Mouse (Mus musculus): ENCODE measurements at regions not wholly inside any gene's neighbourhood (a gene's known extent, or its start where the extent isn't known, plus 50 kb on each side); places are given as distances from the start of the nearest gene placed in this dataset.

GRCm38 (mm10) chr10:111695918-111696760, 190.1 kb downstream of the Phlda1 start:
- H3K36me3 ChIP-seq = no peaks in the 10 kb centered on the region
- H3K9me3 ChIP-seq (replicated peaks) = no peaks in the 10 kb centered on the region
- H3K27ac ChIP-seq = no peak overlapping the region
- peaks cover 20% of the 10 kb centered on the region for H3K4me1 ChIP-seq
- no peak overlapping the region for H3K4me3 ChIP-seq
- DNase-seq (ENCODE audit: low spot score) = no peak
- H3K27me3 ChIP-seq (ENCODE audit: low read depth, poor library complexity, severe bottlenecking) = no peaks in the 10 kb centered on the region
- 83% methylated on average over 4 of the region's 4 CpGs for WGBS

GRCm38 (mm10) chr10:111696987-111697386, 190.9 kb downstream of the Phlda1 start:
- no peak for DNase-seq (ENCODE audit: low spot score)
- no peak overlapping the region for H3K4me3 ChIP-seq
- H3K9me3 ChIP-seq (replicated peaks) = no peaks in the 10 kb centered on the region
- H3K27ac ChIP-seq = no peak overlapping the region
- WGBS = 89% methylated on average over 2 of the region's 2 CpGs
- H3K4me1 ChIP-seq = peaks cover 24% of the 10 kb centered on the region
- H3K36me3 ChIP-seq = no peaks in the 10 kb centered on the region
- H3K27me3 ChIP-seq (ENCODE audit: low read depth, poor library complexity, severe bottlenecking) = no peaks in the 10 kb centered on the region

GRCm38 (mm10) chr10:111699557-111700508, 193.7 kb downstream of the Phlda1 start:
- Histone ChIP-seq H3K27ac (peak overlapping the region; percentile 82), H3K36me3 (no peaks in the 10 kb centered on the region), H3K9me3 (replicated peaks) (no peaks in the 10 kb centered on the region), H3K4me3 (peak overlapping the region; percentile 35), H3K27me3 (ENCODE audit: low read depth, poor library complexity, severe bottlenecking) (no peaks in the 10 kb centered on the region), H3K4me1 (peaks cover 24% of the 10 kb centered on the region)
- DNase-seq (ENCODE audit: low spot score) = peak; percentile 51
- 40% methylated on average over 16 of the region's 16 CpGs for WGBS

- Histone ChIP-seq H3K27ac (peak overlapping the region; percentile 82), H3K9me3 (replicated peaks) (no peaks in the 10 kb centered on the region)
- WGBS = 89% methylated on average over 3 of the region's 3 CpGs
Observed at GRCm38 (mm10) chr10:111700570-111700969, 194.5 kb downstream of the Phlda1 start.

GRCm38 (mm10) chr10:111701138-111701537, 195.1 kb downstream of the Phlda1 start:
- H3K27me3 ChIP-seq (ENCODE audit: low read depth, poor library complexity, severe bottlenecking) = no peaks in the 10 kb centered on the region
- no peaks in the 10 kb centered on the region for H3K36me3 ChIP-seq
- no peak overlapping the region for H3K4me3 ChIP-seq
- no peak for DNase-seq (ENCODE audit: low spot score)
- no peak overlapping the region for H3K27ac ChIP-seq
- no peaks in the 10 kb centered on the region for H3K9me3 ChIP-seq (replicated peaks)
- WGBS = 67% methylated on average over 4 of the region's 4 CpGs
- peaks cover 24% of the 10 kb centered on the region for H3K4me1 ChIP-seq

More at GRCm38 (mm10) chr10:111700570-111700969, 194.5 kb downstream of the Phlda1 start:
- Histone ChIP-seq H3K27me3 (ENCODE audit: low read depth, poor library complexity, severe bottlenecking) (no peaks in the 10 kb centered on the region), H3K4me3 (no peak overlapping the region), H3K36me3 (no peaks in the 10 kb centered on the region), H3K4me1 (peaks cover 24% of the 10 kb centered on the region)
- no peak for DNase-seq (ENCODE audit: low spot score)

GRCm38 (mm10) chr10:111702435-111702834, 196.3 kb downstream of the Phlda1 start:
- H3K27ac ChIP-seq = no peak overlapping the region
- no peaks in the 10 kb centered on the region for H3K27me3 ChIP-seq (ENCODE audit: low read depth, poor library complexity, severe bottlenecking)
- H3K4me1 ChIP-seq = peaks cover 24% of the 10 kb centered on the region
- no peak overlapping the region for H3K4me3 ChIP-seq
- no peaks in the 10 kb centered on the region for H3K9me3 ChIP-seq (replicated peaks)
- no peak for DNase-seq (ENCODE audit: low spot score)
- WGBS = 97% methylated on average over 6 of the region's 6 CpGs
- no peaks in the 10 kb centered on the region for H3K36me3 ChIP-seq

GRCm38 (mm10) chr10:111703447-111703846, 197.4 kb downstream of the Phlda1 start:
- H3K4me1 ChIP-seq = peaks cover 24% of the 10 kb centered on the region
- H3K9me3 ChIP-seq (replicated peaks) = no peaks in the 10 kb centered on the region
- no peaks in the 10 kb centered on the region for H3K36me3 ChIP-seq
- DNase-seq (ENCODE audit: low spot score) = no peak
- no peak overlapping the region for H3K27ac ChIP-seq
- no peaks in the 10 kb centered on the region for H3K27me3 ChIP-seq (ENCODE audit: low read depth, poor library complexity, severe bottlenecking)
- H3K4me3 ChIP-seq = no peak overlapping the region
- 96% methylated on average over 3 of the region's 3 CpGs for WGBS

- WGBS = 79% methylated on average over 5 of the region's 5 CpGs
- no peaks in the 10 kb centered on the region for H3K27me3 ChIP-seq (ENCODE audit: low read depth, poor library complexity, severe bottlenecking)
- no peaks in the 10 kb centered on the region for H3K36me3 ChIP-seq
- H3K4me3 ChIP-seq = no peak overlapping the region
- no peak for DNase-seq (ENCODE audit: low spot score)
- no peaks in the 10 kb centered on the region for H3K9me3 ChIP-seq (replicated peaks)
- peaks cover 9% of the 10 kb centered on the region; the same call in 1 of the 2 replicates for H3K4me1 ChIP-seq
- no peak overlapping the region for H3K27ac ChIP-seq
Observed at GRCm38 (mm10) chr10:111711519-111712113, 205.5 kb downstream of the Phlda1 start.

GRCm38 (mm10) chr10:111712991-111713390, 206.9 kb downstream of the Phlda1 start:
- Histone ChIP-seq H3K4me3 (no peak overlapping the region), H3K4me1 (peaks cover 9% of the 10 kb centered on the region; the same call in 1 of the 2 replicates), H3K27ac (no peak overlapping the region), H3K36me3 (no peaks in the 10 kb centered on the region), H3K27me3 (ENCODE audit: low read depth, poor library complexity, severe bottlenecking) (no peaks in the 10 kb centered on the region), H3K9me3 (replicated peaks) (no peaks in the 10 kb centered on the region)
- DNase-seq (ENCODE audit: low spot score) = no peak
- WGBS = 94% methylated on average over 7 of the region's 7 CpGs

GRCm38 (mm10) chr10:111713676-111714075, 207.6 kb downstream of the Phlda1 start:
- H3K4me1 ChIP-seq = peaks cover 9% of the 10 kb centered on the region; the same call in 1 of the 2 replicates
- H3K36me3 ChIP-seq = no peaks in the 10 kb centered on the region
- no peak overlapping the region for H3K27ac ChIP-seq
- no peaks in the 10 kb centered on the region for H3K27me3 ChIP-seq (ENCODE audit: low read depth, poor library complexity, severe bottlenecking)
- no peak for DNase-seq (ENCODE audit: low spot score)
- H3K9me3 ChIP-seq (replicated peaks) = no peaks in the 10 kb centered on the region
- H3K4me3 ChIP-seq = no peak overlapping the region

GRCm38 (mm10) chr10:111715172-111715571, 209.1 kb downstream of the Phlda1 start:
- Histone ChIP-seq H3K4me1 (peaks cover 9% of the 10 kb centered on the region; the same call in 1 of the 2 replicates), H3K4me3 (no peak overlapping the region), H3K9me3 (replicated peaks) (no peaks in the 10 kb centered on the region), H3K36me3 (no peaks in the 10 kb centered on the region), H3K27ac (no peak overlapping the region), H3K27me3 (ENCODE audit: low read depth, poor library complexity, severe bottlenecking) (no peaks in the 10 kb centered on the region)
- DNase-seq (ENCODE audit: low spot score) = no peak
- 30% methylated on average over 6 of the region's 6 CpGs for WGBS

- DNase-seq (ENCODE audit: low spot score) = no peak
- H3K27ac ChIP-seq = no peak overlapping the region
- peaks cover 19% of the 10 kb centered on the region for H3K4me1 ChIP-seq
- no peaks in the 10 kb centered on the region for H3K27me3 ChIP-seq (ENCODE audit: low read depth, poor library complexity, severe bottlenecking)
- no peaks in the 10 kb centered on the region for H3K36me3 ChIP-seq
- H3K9me3 ChIP-seq (replicated peaks) = no peaks in the 10 kb centered on the region
- WGBS = 95% methylated on average over 5 of the region's 5 CpGs
- no peak overlapping the region for H3K4me3 ChIP-seq
Observed at GRCm38 (mm10) chr10:111719632-111720031, 213.5 kb downstream of the Phlda1 start.

Measured in limb, embryonic 10.5 days (tissue).